Mouse (Mus musculus): ENCODE measurements around the gene Mab21l3. TPM values are rescaled to one million over a fixed set of nuclear protein-coding genes. Genes with fewer than 3 reads are reported as not detected.
A peak's percentile ranks its signal among the peaks of the same experiment; 100 is the strongest.

The Mab21l3 gene
- polyA plus RNA-seq, 1 experiment from 2014 or later = 0.16 TPM

- H3K4me3 ChIP-seq (ENCODE audit: low read depth, low read length) = no peak overlapping the region
- WGBS = 71% methylated on average over 1 of the region's 1 CpGs
- ATAC-seq = no peak
- H3K4me1 ChIP-seq (replicated peaks; ENCODE audit: control insufficient read depth, insufficient read depth, low read length) = no peaks in the 10 kb centered on the region
- no peak overlapping the region for H3K9ac ChIP-seq (ENCODE audit: low read depth, low read length)
- H3K36me3 ChIP-seq (ENCODE audit: control insufficient read depth, insufficient read depth) = no peaks in the 10 kb centered on the region; the same call in 1 of the 2 replicates
- no peak overlapping the region for H3K27ac ChIP-seq (ENCODE audit: low read depth, low read length)
- TF ChIP-seq CTCF (IDR thresholded peaks at IDR 0.05; ENCODE audit: low read depth) = no peak
- H3K27me3 ChIP-seq (replicated peaks; ENCODE audit: control insufficient read depth, insufficient read depth, low read length) = no peaks in the 10 kb centered on the region
- H3K9me3 ChIP-seq (ENCODE audit: control insufficient read depth) = no peaks in the 10 kb centered on the region
- no peak overlapping the region for H3K4me2 ChIP-seq (replicated peaks; ENCODE audit: low read depth)
Measured at GRCm38 (mm10) chr3:101854075-101854474, 5.3 kb upstream of the Mab21l3 start.

- no peak for TF ChIP-seq CTCF (IDR thresholded peaks at IDR 0.05; ENCODE audit: low read depth)
- Histone ChIP-seq H3K4me1 (replicated peaks; ENCODE audit: control insufficient read depth, insufficient read depth, low read length) (no peaks in the 10 kb centered on the region), H3K4me2 (replicated peaks; ENCODE audit: low read depth) (peak overlapping the region; percentile 37), H3K9ac (ENCODE audit: low read depth, low read length) (no peak overlapping the region), H3K27ac (ENCODE audit: low read depth, low read length) (no peak overlapping the region), H3K27me3 (replicated peaks; ENCODE audit: control insufficient read depth, insufficient read depth, low read length) (no peaks in the 10 kb centered on the region), H3K4me3 (ENCODE audit: low read depth, low read length) (no peak overlapping the region), H3K36me3 (ENCODE audit: control insufficient read depth, insufficient read depth) (no peaks in the 10 kb centered on the region), H3K9me3 (ENCODE audit: control insufficient read depth) (no peaks in the 10 kb centered on the region)
- peak; percentile 75; the same call in 1 of the 2 replicates for ATAC-seq
- 19% methylated on average over 6 of the region's 6 CpGs for WGBS
Measured at GRCm38 (mm10) chr3:101851363-101851762, 2.6 kb upstream of the Mab21l3 start.

- no peak for ATAC-seq
- no peak overlapping the region for H3K4me2 ChIP-seq (replicated peaks; ENCODE audit: low read depth)
- H3K27ac ChIP-seq (ENCODE audit: low read depth, low read length) = no peak overlapping the region
- WGBS = 53% methylated on average over 4 of the region's 4 CpGs
- H3K27me3 ChIP-seq (replicated peaks; ENCODE audit: control insufficient read depth, insufficient read depth, low read length) = no peaks in the 10 kb centered on the region
- H3K36me3 ChIP-seq (ENCODE audit: control insufficient read depth, insufficient read depth) = no peaks in the 10 kb centered on the region
- no peak overlapping the region for H3K9ac ChIP-seq (ENCODE audit: low read depth, low read length)
- TF ChIP-seq CTCF (IDR thresholded peaks at IDR 0.05; ENCODE audit: low read depth) = no peak
- H3K4me3 ChIP-seq (ENCODE audit: low read depth, low read length) = no peak overlapping the region
- no peaks in the 10 kb centered on the region for H3K4me1 ChIP-seq (replicated peaks; ENCODE audit: control insufficient read depth, insufficient read depth, low read length)
- no peaks in the 10 kb centered on the region for H3K9me3 ChIP-seq (ENCODE audit: control insufficient read depth)
Measured at GRCm38 (mm10) chr3:101846096-101846495, 2.7 kb downstream of the Mab21l3 start.

DNA sequence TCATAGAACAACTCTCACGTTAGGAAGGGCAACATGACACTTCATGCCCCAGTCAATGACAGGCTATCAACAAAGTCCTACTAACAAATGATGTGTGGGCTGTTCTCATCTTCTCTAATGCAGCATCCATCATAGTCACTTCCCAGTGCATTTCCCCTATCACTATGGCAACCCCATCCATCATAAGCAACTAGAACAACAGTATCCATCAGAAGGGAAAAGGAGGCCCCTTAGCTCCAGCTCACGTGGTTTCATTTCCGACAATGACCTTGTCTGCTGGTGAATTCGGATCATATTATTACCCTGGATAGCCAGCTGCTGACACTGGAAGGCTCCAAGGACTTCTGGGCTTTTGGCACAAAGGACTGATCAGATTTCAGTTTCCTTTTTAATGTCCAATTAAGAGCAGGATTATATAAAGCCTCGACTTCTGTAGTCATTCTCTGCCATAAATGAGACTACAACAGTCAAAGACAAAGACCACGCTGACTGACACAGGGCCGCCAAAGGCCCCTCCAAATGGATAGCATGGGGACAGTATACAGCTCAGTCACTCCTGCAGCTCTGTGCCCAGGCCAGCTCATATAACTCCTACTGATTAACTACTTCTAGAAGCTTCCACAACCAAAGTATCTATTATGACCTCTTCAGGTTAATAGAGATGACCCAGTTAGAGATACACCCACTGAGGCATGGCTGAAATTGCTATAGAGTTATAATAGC is 6.2 kb downstream of the Mab21l3 start:
- H3K36me3 ChIP-seq (ENCODE audit: control insufficient read depth, insufficient read depth) = no peaks in the 10 kb centered on the region
- H3K4me1 ChIP-seq (replicated peaks; ENCODE audit: control insufficient read depth, insufficient read depth, low read length) = no peaks in the 10 kb centered on the region
- TF ChIP-seq CTCF (IDR thresholded peaks at IDR 0.05; ENCODE audit: low read depth) = no peak
- no peak overlapping the region for H3K4me2 ChIP-seq (replicated peaks; ENCODE audit: low read depth)
- no peak overlapping the region for H3K4me3 ChIP-seq (ENCODE audit: low read depth, low read length)
- WGBS = 76% methylated on average over 7 of the region's 7 CpGs
- H3K9me3 ChIP-seq (ENCODE audit: control insufficient read depth) = no peaks in the 10 kb centered on the region
- no peak overlapping the region for H3K27ac ChIP-seq (ENCODE audit: low read depth, low read length)
- no peak overlapping the region for H3K9ac ChIP-seq (ENCODE audit: low read depth, low read length)
- no peaks in the 10 kb centered on the region for H3K27me3 ChIP-seq (replicated peaks; ENCODE audit: control insufficient read depth, insufficient read depth, low read length)
- ATAC-seq = no peak

GRCm38 (mm10) chr3:101839327-101839726 is 9.4 kb downstream of the Mab21l3 start:
- ATAC-seq = no peak

DNA sequence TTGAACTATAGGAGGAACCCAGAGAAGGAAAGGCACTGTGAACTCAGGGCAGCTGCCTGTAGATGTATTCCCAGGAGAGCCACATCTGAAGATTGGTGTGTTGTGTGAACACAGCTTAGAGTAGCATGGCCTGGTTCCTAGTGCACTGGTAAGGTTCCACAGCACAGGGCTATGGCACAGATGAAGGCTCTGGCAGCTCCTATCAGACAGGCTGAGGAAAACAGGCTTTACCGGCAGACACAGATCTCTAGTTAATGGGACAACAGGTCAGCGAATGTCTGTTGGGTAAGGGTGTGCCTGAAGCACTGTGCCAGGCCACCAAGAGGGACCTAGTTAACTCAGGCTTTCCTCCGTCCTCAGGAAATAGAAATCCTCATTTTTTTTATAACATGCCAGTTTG is 11.8 kb downstream of the Mab21l3 start:
- Histone ChIP-seq H3K4me3 (ENCODE audit: low read depth, low read length) (no peak overlapping the region), H3K27me3 (replicated peaks; ENCODE audit: control insufficient read depth, insufficient read depth, low read length) (no peaks in the 10 kb centered on the region), H3K4me1 (replicated peaks; ENCODE audit: control insufficient read depth, insufficient read depth, low read length) (no peaks in the 10 kb centered on the region; the same call in 1 of the 2 replicates), H3K36me3 (ENCODE audit: control insufficient read depth, insufficient read depth) (no peaks in the 10 kb centered on the region), H3K27ac (ENCODE audit: low read depth, low read length) (no peak overlapping the region), H3K9ac (ENCODE audit: low read depth, low read length) (no peak overlapping the region), H3K4me2 (replicated peaks; ENCODE audit: low read depth) (no peak overlapping the region), H3K9me3 (ENCODE audit: control insufficient read depth) (no peaks in the 10 kb centered on the region)
- no peak for ATAC-seq
- 86% methylated on average over 3 of the region's 3 CpGs for WGBS
- no peak for TF ChIP-seq CTCF (IDR thresholded peaks at IDR 0.05; ENCODE audit: low read depth)

More at GRCm38 (mm10) chr3:101839327-101839726, 9.4 kb downstream of the Mab21l3 start:
- Histone ChIP-seq H3K4me2 (replicated peaks; ENCODE audit: low read depth) (no peak overlapping the region), H3K9ac (ENCODE audit: low read depth, low read length) (no peak overlapping the region), H3K4me3 (ENCODE audit: low read depth, low read length) (no peak overlapping the region), H3K27ac (ENCODE audit: low read depth, low read length) (no peak overlapping the region), H3K36me3 (ENCODE audit: control insufficient read depth, insufficient read depth) (no peaks in the 10 kb centered on the region), H3K27me3 (replicated peaks; ENCODE audit: control insufficient read depth, insufficient read depth, low read length) (no peaks in the 10 kb centered on the region), H3K9me3 (ENCODE audit: control insufficient read depth) (no peaks in the 10 kb centered on the region), H3K4me1 (replicated peaks; ENCODE audit: control insufficient read depth, insufficient read depth, low read length) (no peaks in the 10 kb centered on the region; the same call in 1 of the 2 replicates)
- 90% methylated on average over 9 of the region's 9 CpGs for WGBS
- peak; percentile 39; the same call in 1 of the 2 replicates for TF ChIP-seq CTCF (IDR thresholded peaks at IDR 0.05; ENCODE audit: low read depth)

Measured in intestine, postnatal 0 days (tissue).